Mouse (Mus musculus): ENCODE measurements around the gene Ttf1. TPM values are rescaled to one million over a fixed set of nuclear protein-coding genes. Genes with fewer than 3 reads are reported as not detected.

Ttf1 gene
- polyA plus RNA-seq, 1 experiment from 2014 or later, result 9.2 TPM

- Histone ChIP-seq H3K4me3 (no peak overlapping the region), H3K27ac (no peak overlapping the region), H3K9ac (no peak overlapping the region), H3K4me2 (no peak overlapping the region), H3K4me1 (no peaks in the 10 kb centered on the region), H3K36me3 (no peaks in the 10 kb centered on the region), H3K27me3 (peaks cover 78% of the 10 kb centered on the region), H3K9me3 (no peaks in the 10 kb centered on the region)
- WGBS, result 24% methylated on average over 5 of the region's 5 CpGs
- ATAC-seq (ENCODE audit: insufficient number of reproducible peaks, low FRiP score, low TSS enrichment, low read depth), result no peak
These were observed 20.3 kb upstream of the Ttf1 start for GRCm38 (mm10) chr2:29039741-29040140.

GRCm38 (mm10) chr2:29040594-29041476, 19.2 kb upstream of the Ttf1 start:
- Histone ChIP-seq H3K4me2 (no peak overlapping the region), H3K27ac (no peak overlapping the region), H3K36me3 (no peaks in the 10 kb centered on the region), H3K4me1 (no peaks in the 10 kb centered on the region), H3K9ac (no peak overlapping the region), H3K27me3 (peaks cover 86% of the 10 kb centered on the region), H3K4me3 (no peak overlapping the region), H3K9me3 (no peaks in the 10 kb centered on the region)
- WGBS, result 16% methylated on average over 18 of the region's 18 CpGs
- ATAC-seq (ENCODE audit: insufficient number of reproducible peaks, low FRiP score, low TSS enrichment, low read depth), result no peak

GRCm38 (mm10) chr2:29041477-29041768, 18.6 kb upstream of the Ttf1 start:
- H3K4me3 ChIP-seq, result no peak overlapping the region
- no peak overlapping the region for H3K27ac ChIP-seq
- no peak overlapping the region for H3K4me2 ChIP-seq
- no peaks in the 10 kb centered on the region for H3K36me3 ChIP-seq
- no peak for ATAC-seq (ENCODE audit: insufficient number of reproducible peaks, low FRiP score, low TSS enrichment, low read depth)
- no peaks in the 10 kb centered on the region for H3K4me1 ChIP-seq
- 42% methylated on average over 8 of the region's 8 CpGs for WGBS
- H3K9me3 ChIP-seq, result no peaks in the 10 kb centered on the region
- peaks cover 88% of the 10 kb centered on the region for H3K27me3 ChIP-seq
- H3K9ac ChIP-seq, result no peak overlapping the region

- H3K4me3 ChIP-seq, result no peak overlapping the region
- H3K9me3 ChIP-seq, result no peaks in the 10 kb centered on the region
- ATAC-seq (ENCODE audit: insufficient number of reproducible peaks, low FRiP score, low TSS enrichment, low read depth), result no peak
- no peaks in the 10 kb centered on the region for H3K36me3 ChIP-seq
- no peak overlapping the region for H3K27ac ChIP-seq
- WGBS, result 90% methylated on average over 5 of the region's 5 CpGs
- H3K27me3 ChIP-seq, result peaks cover 86% of the 10 kb centered on the region
- H3K4me1 ChIP-seq, result no peaks in the 10 kb centered on the region
- H3K9ac ChIP-seq, result no peak overlapping the region
- no peak overlapping the region for H3K4me2 ChIP-seq
These were observed 17.9 kb upstream of the Ttf1 start for GRCm38 (mm10) chr2:29042124-29042523.

- Histone ChIP-seq H3K4me1 (no peaks in the 10 kb centered on the region), H3K4me2 (no peak overlapping the region), H3K9ac (no peak overlapping the region), H3K4me3 (no peak overlapping the region), H3K27me3 (peaks cover 66% of the 10 kb centered on the region), H3K9me3 (no peaks in the 10 kb centered on the region), H3K36me3 (no peaks in the 10 kb centered on the region), H3K27ac (no peak overlapping the region)
- ATAC-seq (ENCODE audit: insufficient number of reproducible peaks, low FRiP score, low TSS enrichment, low read depth), result no peak
- WGBS, result 59% methylated on average over 16 of the region's 16 CpGs
These were observed 13.9 kb upstream of the Ttf1 start for GRCm38 (mm10) chr2:29046151-29046550.

GRCm38 (mm10) chr2:29051932-29052331, 8.1 kb upstream of the Ttf1 start:
- WGBS, result 30% methylated on average over 5 of the region's 5 CpGs
- Histone ChIP-seq H3K36me3 (no peaks in the 10 kb centered on the region), H3K4me2 (no peak overlapping the region), H3K9me3 (no peaks in the 10 kb centered on the region), H3K4me3 (no peak overlapping the region), H3K4me1 (peaks cover 10% of the 10 kb centered on the region), H3K27ac (no peak overlapping the region), H3K9ac (no peak overlapping the region), H3K27me3 (peaks cover 36% of the 10 kb centered on the region; the same call in 1 of the 2 replicates)
- no peak for ATAC-seq (ENCODE audit: insufficient number of reproducible peaks, low FRiP score, low TSS enrichment, low read depth)

GRCm38 (mm10) chr2:29052943-29053454, 7.1 kb upstream of the Ttf1 start:
- ATAC-seq (ENCODE audit: insufficient number of reproducible peaks, low FRiP score, low TSS enrichment, low read depth), result no peak
- H3K9me3 ChIP-seq, result no peaks in the 10 kb centered on the region
- H3K4me3 ChIP-seq, result no peak overlapping the region
- peaks cover 10% of the 10 kb centered on the region for H3K4me1 ChIP-seq
- no peak overlapping the region for H3K9ac ChIP-seq
- H3K27ac ChIP-seq, result no peak overlapping the region
- H3K36me3 ChIP-seq, result no peaks in the 10 kb centered on the region
- peaks cover 34% of the 10 kb centered on the region for H3K27me3 ChIP-seq
- no peak overlapping the region for H3K4me2 ChIP-seq
- 26% methylated on average over 4 of the region's 4 CpGs for WGBS

- WGBS, result 3% methylated on average over 20 of the region's 20 CpGs
- no peaks in the 10 kb centered on the region for H3K36me3 ChIP-seq
- H3K9me3 ChIP-seq, result no peaks in the 10 kb centered on the region
- peak overlapping the region; percentile 47 for H3K4me3 ChIP-seq
- peak overlapping the region; percentile 43; the same call in 1 of the 2 replicates for H3K9ac ChIP-seq
- H3K27me3 ChIP-seq, result peaks cover 34% of the 10 kb centered on the region
- H3K4me2 ChIP-seq, result peak overlapping the region; percentile 79
- peaks cover 10% of the 10 kb centered on the region for H3K4me1 ChIP-seq
- no peak for ATAC-seq (ENCODE audit: insufficient number of reproducible peaks, low FRiP score, low TSS enrichment, low read depth)
- no peak overlapping the region for H3K27ac ChIP-seq
These were observed 6.1 kb upstream of the Ttf1 start for GRCm38 (mm10) chr2:29053802-29054544.

GRCm38 (mm10) chr2:29054545-29054935, 5.5 kb upstream of the Ttf1 start:
- ATAC-seq (ENCODE audit: insufficient number of reproducible peaks, low FRiP score, low TSS enrichment, low read depth), result no peak

GRCm38 (mm10) chr2:29054991-29055390, 5.1 kb upstream of the Ttf1 start, which contains the start of gene Cfap77:
Gene Cfap77 (minus strand): TSS chr2:29055066.
- ATAC-seq (ENCODE audit: insufficient number of reproducible peaks, low FRiP score, low TSS enrichment, low read depth), result no peak
- Histone ChIP-seq H3K27me3 (peaks cover 31% of the 10 kb centered on the region), H3K4me3 (peak within 1 kb of the TSS; percentile 47), H3K4me2 (peak within 1 kb of the TSS; percentile 79), H3K36me3 (no peaks in the 10 kb centered on the region), H3K27ac (no peak within 1 kb of the TSS), H3K9me3 (no peaks in the 10 kb centered on the region), H3K4me1 (peaks cover 10% of the 10 kb centered on the region), H3K9ac (peak within 1 kb of the TSS; percentile 43)
- WGBS, result 0% methylated on average over 25 of the region's 25 CpGs

More at GRCm38 (mm10) chr2:29054545-29054935, 5.5 kb upstream of the Ttf1 start:
- peak overlapping the region; percentile 43; the same call in 1 of the 2 replicates for H3K9ac ChIP-seq
- H3K4me1 ChIP-seq, result peaks cover 10% of the 10 kb centered on the region
- H3K4me3 ChIP-seq, result peak overlapping the region; percentile 47
- WGBS, result 1% methylated on average over 30 of the region's 30 CpGs
- peak overlapping the region; percentile 79 for H3K4me2 ChIP-seq
- no peak overlapping the region for H3K27ac ChIP-seq
- H3K9me3 ChIP-seq, result no peaks in the 10 kb centered on the region
- no peaks in the 10 kb centered on the region for H3K36me3 ChIP-seq
- peaks cover 31% of the 10 kb centered on the region for H3K27me3 ChIP-seq

GRCm38 (mm10) chr2:29065796-29066195, 5.7 kb downstream of the Ttf1 start:
- Histone ChIP-seq H3K4me2 (no peak overlapping the region), H3K27ac (no peak overlapping the region), H3K36me3 (peaks cover 35% of the 10 kb centered on the region), H3K4me1 (peaks cover 11% of the 10 kb centered on the region), H3K9me3 (no peaks in the 10 kb centered on the region), H3K27me3 (no peaks in the 10 kb centered on the region), H3K4me3 (no peak overlapping the region), H3K9ac (no peak overlapping the region)
- 93% methylated on average over 6 of the region's 6 CpGs for WGBS
- no peak for ATAC-seq (ENCODE audit: insufficient number of reproducible peaks, low FRiP score, low TSS enrichment, low read depth)

- ATAC-seq (ENCODE audit: insufficient number of reproducible peaks, low FRiP score, low TSS enrichment, low read depth), result no peak
- H3K36me3 ChIP-seq, result peaks cover 41% of the 10 kb centered on the region
- no peaks in the 10 kb centered on the region for H3K9me3 ChIP-seq
- H3K4me1 ChIP-seq, result peaks cover 5% of the 10 kb centered on the region
- no peak overlapping the region for H3K27ac ChIP-seq
- no peak overlapping the region for H3K9ac ChIP-seq
- no peaks in the 10 kb centered on the region for H3K27me3 ChIP-seq
- WGBS, result 54% methylated on average over 7 of the region's 7 CpGs
- no peak overlapping the region for H3K4me3 ChIP-seq
- no peak overlapping the region for H3K4me2 ChIP-seq
These were observed 6.3 kb downstream of the Ttf1 start for GRCm38 (mm10) chr2:29066410-29066809.

Measured in limb, embryonic 15.5 days (tissue).